Mouse (Mus musculus) liver, postnatal 0 days (tissue): ENCODE measurements at regions not wholly inside any gene's neighbourhood (a gene's known extent, or its start where the extent isn't known, plus 50 kb on each side); places are given as distances from the start of the nearest gene placed in this dataset.
"Not testable (repeated sequence)": the region's sequence is repeated elsewhere in the genome, so short reads cannot be mapped to it uniquely, and the experiment has no call there.

ENCODE experiments used
- ATAC-seq: fragments of 200-750 bp; cut with Nextera tagmentation; 2 replicates; pipeline ENCODE4 v1.8.0; 2017; ENCODE audit warnings: mild to moderate bottlenecking, moderate library complexity
- DNase-seq: peaks from one replicate; pipeline ENCODE4 v3.0.0-alpha.2; 2016
- H3K27ac ChIP-seq: fragments of 300-500 bp; sonication (generic); 2 replicates; pipeline ENCODE4 v1.5.1; 2014; ENCODE audit warnings: antibody characterized with exemption, moderate library complexity, mild to moderate bottlenecking, low read depth
- H3K27me3 ChIP-seq: fragments of 300-500 bp; sonication (generic); 2 replicates; pipeline ENCODE4 v1.6.1; 2014; ENCODE audit warnings: low read length, control low read depth, mixed read lengths; ENCODE audit not compliant: insufficient read depth
- H3K36me3 ChIP-seq: fragments of 300-500 bp; sonication (generic); replicated peaks from 2 replicates; pipeline ENCODE4 v1.6.1; 2014; ENCODE audit warnings: mild to moderate bottlenecking, control low read depth, low read length, moderate library complexity, mixed read lengths; ENCODE audit not compliant: insufficient read depth
- H3K4me1 ChIP-seq: fragments of 300-500 bp; sonication (generic); 2 replicates; pipeline ENCODE4 v1.6.1; 2014; ENCODE audit warnings: antibody characterized with exemption, mild to moderate bottlenecking, control low read depth; ENCODE audit not compliant: insufficient read depth
- H3K4me2 ChIP-seq: fragments of 300-500 bp; sonication (generic); 2 replicates; pipeline ENCODE4 v1.6.1; 2014; ENCODE audit warnings: low read depth, mild to moderate bottlenecking, low read length, moderate library complexity, mixed read lengths
- H3K4me3 ChIP-seq: fragments of 300-500 bp; sonication (generic); 2 replicates; pipeline ENCODE4 v1.5.1; 2014; ENCODE audit warnings: low read depth, low read length
- H3K9ac ChIP-seq: fragments of 300-500 bp; sonication (generic); replicated peaks from 2 replicates; pipeline ENCODE4 v1.6.1; 2014; ENCODE audit warnings: mild to moderate bottlenecking, moderate library complexity
- H3K9me3 ChIP-seq: fragments of 300-500 bp; sonication (generic); 2 replicates; pipeline ENCODE4 v1.6.1; 2016; ENCODE audit warnings: mild to moderate bottlenecking, control low read depth, low read length, mixed read lengths
- CTCF ChIP-seq: sonication (generic); IDR thresholded peaks from 2 replicates; pipeline ENCODE4 v1.5.1; 2016; ENCODE audit warnings: antibody characterized with exemption, low read depth
- EP300 ChIP-seq: IDR thresholded peaks from 2 replicates; pipeline ENCODE4 v1.6.1; 2016; ENCODE audit warnings: antibody characterized with exemption, low read depth, mild to moderate bottlenecking
- WGBS: fragments of 180-500 bp; shearing (Covaris S2); extraction: QIAGEN DNeasy Blood & Tissue Kit; methylation state at CpG from one replicate; pipeline ENCODE4 v1.1.7; 2014; ENCODE audit not compliant: insufficient replicate concordance; 5-methylcytosine and 5-hydroxymethylcytosine counted together

DNA sequence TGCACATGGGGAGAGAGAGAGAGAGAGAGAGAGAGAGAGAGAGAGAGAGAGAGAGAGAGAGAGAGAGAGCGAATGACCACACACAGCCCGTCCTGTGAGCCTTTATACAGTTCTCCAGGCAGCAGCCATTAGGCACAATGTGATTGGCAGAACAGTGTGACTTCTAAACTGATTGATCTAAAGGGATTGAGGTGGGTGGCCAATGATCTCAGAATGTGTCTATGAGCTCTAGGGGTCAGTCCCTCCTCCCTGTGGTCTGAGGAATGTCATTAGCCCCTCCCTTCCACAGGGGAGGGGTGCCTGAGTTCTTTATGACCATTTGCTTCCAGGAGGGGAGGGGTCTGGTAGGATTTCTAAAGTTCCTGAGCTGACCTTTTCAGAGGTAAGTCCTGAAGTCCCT lies 62.1 kb downstream of the Duxbl3 start:
- not testable (repeated sequence) for H3K27me3 ChIP-seq, H3K4me1 ChIP-seq, H3K9ac ChIP-seq, H3K36me3 ChIP-seq, ATAC-seq, H3K9me3 ChIP-seq, DNase-seq, H3K27ac ChIP-seq, H3K4me2 ChIP-seq, H3K4me3 ChIP-seq
- WGBS = 60% methylated on average over 2 of the region's 2 CpGs

DNA sequence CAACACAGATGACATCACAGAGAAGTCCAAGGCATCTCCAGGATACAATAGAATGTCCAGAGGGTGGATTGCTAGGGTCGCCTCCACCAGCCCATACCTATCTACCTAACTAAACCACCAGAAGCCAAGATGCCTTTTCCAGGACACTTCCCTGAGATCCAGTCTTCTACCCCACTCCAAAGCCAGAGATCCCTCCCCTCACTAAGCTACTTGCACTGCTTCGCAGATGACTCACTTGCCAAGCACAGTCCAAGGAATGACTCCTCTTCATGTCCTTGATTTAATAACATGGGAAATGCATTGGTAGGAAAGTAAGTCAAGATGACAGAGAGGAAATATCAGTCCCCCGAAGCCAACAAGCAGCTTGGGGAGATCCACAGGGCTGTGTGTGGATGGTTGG lies 63.0 kb downstream of the Duxbl3 start:
- Histone ChIP-seq H3K9ac (no peak overlapping the region), H3K4me1 (no peaks in the 10 kb centered on the region), H3K4me3 (no peak overlapping the region), H3K4me2 (no peak overlapping the region), H3K27me3 (no peaks in the 10 kb centered on the region), H3K9me3 (no peaks in the 10 kb centered on the region), H3K27ac (no peak overlapping the region), H3K36me3 (no peaks in the 10 kb centered on the region)
- 76% methylated on average over 3 of the region's 3 CpGs for WGBS
- ATAC-seq (no peak), DNase-seq (no peak)
- no peak for TF ChIP-seq CTCF
- no peak for TF ChIP-seq EP300

DNA sequence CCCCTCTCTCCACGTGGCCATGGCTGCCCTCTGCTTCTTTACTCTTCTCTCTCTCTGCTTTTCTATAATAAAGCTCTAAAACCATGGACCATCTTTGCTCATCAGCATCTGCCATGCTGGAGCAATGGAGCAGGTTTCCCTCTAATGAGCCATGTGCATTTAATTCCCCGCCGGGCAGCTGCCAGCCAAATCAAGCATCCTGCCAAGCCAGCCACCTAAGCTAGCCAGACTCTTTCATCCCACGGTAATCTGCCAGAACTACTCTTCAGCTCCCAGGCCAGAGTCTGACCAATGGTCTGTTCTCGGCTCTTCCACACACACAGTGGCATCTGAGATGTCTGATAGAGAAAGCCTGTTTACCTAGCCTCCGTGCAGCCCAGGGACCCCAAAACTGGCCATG lies 70.8 kb downstream of the Duxbl3 start:
- TF ChIP-seq CTCF (no peak), EP300 (no peak)
- WGBS = 76% methylated on average over 6 of the region's 6 CpGs

DNA sequence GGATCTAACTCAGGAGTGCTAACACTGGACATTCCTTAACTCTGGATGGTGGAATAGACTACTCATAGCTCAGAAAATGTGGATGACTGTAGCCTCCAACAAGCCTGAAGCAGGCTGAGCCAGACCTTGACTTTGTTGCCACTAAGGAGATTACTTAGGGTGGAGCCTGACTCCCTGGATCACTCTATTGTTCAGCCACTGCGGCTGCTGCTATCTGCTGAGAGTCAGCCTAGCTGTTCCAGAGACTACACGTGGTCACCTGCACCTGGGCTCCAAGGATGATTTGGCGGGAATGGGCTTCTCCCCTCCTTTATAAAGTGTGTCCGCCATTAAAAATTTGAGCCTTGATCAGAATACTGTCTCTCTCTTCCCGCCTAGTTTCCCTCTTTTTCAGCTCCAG lies 83.3 kb downstream of the Duxbl3 start:
- no peak overlapping the region for H3K9ac ChIP-seq
- ATAC-seq (no peak), DNase-seq (no peak)
- no peaks in the 10 kb centered on the region for H3K4me1 ChIP-seq
- 66% methylated on average over 5 of the region's 5 CpGs for WGBS
- H3K27me3 ChIP-seq = no peaks in the 10 kb centered on the region
- H3K4me3 ChIP-seq = no peak overlapping the region
- H3K9me3 ChIP-seq = no peaks in the 10 kb centered on the region
- no peak overlapping the region for H3K4me2 ChIP-seq
- H3K27ac ChIP-seq = no peak overlapping the region
- no peaks in the 10 kb centered on the region for H3K36me3 ChIP-seq
- TF ChIP-seq CTCF = no peak
- no peak for TF ChIP-seq EP300

More for the DNA sequence above, 70.8 kb downstream of the Duxbl3 start:
- Histone ChIP-seq H3K4me3 (no peak overlapping the region), H3K36me3 (no peaks in the 10 kb centered on the region), H3K9ac (no peak overlapping the region), H3K9me3 (no peaks in the 10 kb centered on the region), H3K27ac (no peak overlapping the region), H3K4me2 (no peak overlapping the region), H3K4me1 (no peaks in the 10 kb centered on the region), H3K27me3 (no peaks in the 10 kb centered on the region)
- DNase-seq = no peak
- ATAC-seq = no peak

DNA sequence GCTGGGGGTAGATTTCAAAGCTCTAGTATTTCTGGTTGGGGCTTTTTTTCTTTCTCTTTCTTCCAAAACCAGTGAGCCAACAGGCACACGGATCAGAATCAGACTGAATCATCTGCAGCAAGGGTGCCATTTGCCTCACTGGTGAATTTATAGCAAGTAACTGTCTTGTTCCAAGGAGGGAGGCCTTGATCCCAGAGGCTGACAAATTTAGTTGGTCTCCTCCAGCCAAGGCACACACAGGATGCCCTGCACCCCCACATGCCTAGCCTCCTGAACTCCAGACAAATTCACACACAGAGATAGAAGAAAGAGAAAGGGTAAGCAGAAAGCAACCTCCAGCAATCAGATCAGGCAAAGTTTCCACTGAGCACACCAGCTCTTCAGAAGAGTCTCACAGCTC lies 87.5 kb downstream of the Duxbl3 start:
- TF ChIP-seq CTCF = no peak
- TF ChIP-seq EP300 = no peak

DNA sequence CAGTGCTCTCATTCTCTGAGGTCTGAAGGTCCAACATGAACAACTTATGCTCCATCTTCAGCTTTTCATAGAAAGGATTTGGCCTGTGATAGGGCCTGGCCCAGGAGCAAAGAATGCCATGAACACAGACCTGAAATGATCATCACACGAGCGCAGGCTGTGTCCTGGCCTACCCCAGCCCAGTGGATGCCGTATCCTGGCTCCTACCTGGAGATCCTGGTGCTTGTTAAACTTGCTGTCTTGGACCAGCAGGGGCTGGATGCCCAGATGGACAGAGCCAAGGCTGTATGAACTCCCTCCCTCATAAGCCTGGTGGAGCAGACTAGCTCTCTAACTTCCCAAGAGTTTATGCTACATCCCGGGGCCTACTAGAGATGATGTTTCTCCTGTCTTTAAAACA lies 89.5 kb downstream of the Duxbl3 start:
- no peaks in the 10 kb centered on the region for H3K36me3 ChIP-seq
- no peak for ATAC-seq
- no peak for DNase-seq
- WGBS = 83% methylated on average over 4 of the region's 4 CpGs
- no peaks in the 10 kb centered on the region for H3K27me3 ChIP-seq
- no peaks in the 10 kb centered on the region for H3K9me3 ChIP-seq
- H3K4me2 ChIP-seq = no peak overlapping the region
- H3K4me3 ChIP-seq = no peak overlapping the region
- no peak overlapping the region for H3K27ac ChIP-seq
- TF ChIP-seq CTCF (no peak), EP300 (no peak)
- no peaks in the 10 kb centered on the region for H3K4me1 ChIP-seq
- H3K9ac ChIP-seq = no peak overlapping the region

More for the DNA sequence above, 87.5 kb downstream of the Duxbl3 start:
- Histone ChIP-seq H3K4me2 (no peak overlapping the region), H3K27ac (no peak overlapping the region), H3K4me1 (no peaks in the 10 kb centered on the region), H3K4me3 (no peak overlapping the region), H3K27me3 (no peaks in the 10 kb centered on the region), H3K36me3 (no peaks in the 10 kb centered on the region), H3K9ac (no peak overlapping the region), H3K9me3 (no peaks in the 10 kb centered on the region)
- no peak for DNase-seq
- 58% methylated on average over 1 of the region's 1 CpGs for WGBS
- ATAC-seq = no peak

DNA sequence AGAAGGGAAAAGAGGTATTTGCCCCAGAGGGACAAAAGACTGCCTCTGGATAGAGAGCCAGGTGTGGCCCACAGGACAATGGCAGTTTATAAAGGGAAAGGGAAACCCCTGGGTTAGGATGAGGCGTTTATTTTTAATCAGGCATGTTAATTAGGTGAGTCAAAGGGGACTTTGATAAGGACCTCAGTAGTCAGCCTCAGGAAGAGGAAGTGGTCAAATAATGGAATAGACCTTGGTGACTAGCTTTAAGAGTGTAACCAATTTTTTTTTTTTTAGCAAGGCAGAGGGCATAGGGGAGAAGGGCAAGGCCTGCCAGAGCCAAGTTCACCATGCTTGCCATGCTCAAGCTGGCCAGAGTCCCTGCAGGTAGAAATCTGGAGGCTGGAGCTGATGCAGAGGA lies 95.2 kb downstream of the Duxbl3 start:
- DNase-seq (no peak), ATAC-seq (no peak)
- WGBS = 17% methylated on average over 1 of the region's 1 CpGs
- no peaks in the 10 kb centered on the region for H3K4me1 ChIP-seq
- H3K4me3 ChIP-seq = no peak overlapping the region
- no peak overlapping the region for H3K9ac ChIP-seq
- H3K27me3 ChIP-seq = no peaks in the 10 kb centered on the region
- no peaks in the 10 kb centered on the region for H3K9me3 ChIP-seq
- TF ChIP-seq CTCF (no peak), EP300 (no peak)
- H3K27ac ChIP-seq = no peak overlapping the region
- no peaks in the 10 kb centered on the region for H3K36me3 ChIP-seq
- H3K4me2 ChIP-seq = no peak overlapping the region
